Mouse (Mus musculus) thymus, adult 2 months (tissue): ENCODE results near the gene Tmem87b. TPM values are rescaled to one million over a fixed set of nuclear protein-coding genes. Genes with fewer than 3 reads are reported as not detected.

Experiments used
- DNase-seq: peaks from one replicate; pipeline ENCODE4 v3.0.0; 2021
- H3K27ac ChIP-seq: fragments of 200-500 bp; 2 replicates; pipeline ENCODE4 v1.5.1; 2012; ENCODE audit warnings: low read length, control low read depth; ENCODE audit not compliant: control insufficient read depth, insufficient read depth
- H3K27me3 ChIP-seq: fragments of 200-500 bp; 2 replicates; pipeline ENCODE4 v1.6.1; 2012; ENCODE audit warnings: mild to moderate bottlenecking, low read length, moderate library complexity, mixed read lengths; ENCODE audit not compliant: control insufficient read depth, insufficient read depth
- H3K36me3 ChIP-seq: fragments of 200-500 bp; 2 replicates; pipeline ENCODE4 v1.6.1; 2012; ENCODE audit warnings: mild to moderate bottlenecking, low read length, moderate library complexity; ENCODE audit not compliant: control insufficient read depth, insufficient read depth
- H3K4me1 ChIP-seq: fragments of 200-500 bp; replicated peaks from 2 replicates; pipeline ENCODE4 v1.6.1; 2012; ENCODE audit warnings: low read length; ENCODE audit not compliant: control insufficient read depth, insufficient read depth
- H3K4me3 ChIP-seq: fragments of 200-500 bp; 2 replicates; pipeline ENCODE4 v1.5.1; 2012; ENCODE audit warnings: mild to moderate bottlenecking, low read length, control low read depth, moderate library complexity; ENCODE audit not compliant: control insufficient read depth, insufficient read depth
- CTCF ChIP-seq: fragments of 200-500 bp; IDR thresholded peaks from 2 replicates; pipeline ENCODE4 v1.5.1; 2012; ENCODE audit warnings: mild to moderate bottlenecking, control low read depth, low read length, moderate library complexity, borderline replicate concordance; ENCODE audit not compliant: control insufficient read depth, poor library complexity, insufficient read depth; ENCODE audit errors: extremely low read depth
- POLR2A ChIP-seq: fragments of 200-500 bp; IDR thresholded peaks from 2 replicates; pipeline ENCODE4 v1.6.1; 2012; ENCODE audit warnings: mild to moderate bottlenecking, low read length, control low read depth, moderate library complexity; ENCODE audit not compliant: control insufficient read depth, poor library complexity, insufficient read depth; ENCODE audit errors: extremely low read depth
- WGBS: fragments of 180-500 bp; shearing (Covaris S2); methylation state at CpG from one replicate; pipeline ENCODE4 v1.1.7; 2018; 5-methylcytosine and 5-hydroxymethylcytosine counted together
- polyA plus RNA-seq: library from polyadenylated mRNA; depleted of rRNA; stranded (reverse); fragments of >200 nt; gene quantifications from 2 replicates; pipeline ENCODE4 v1.2.3, GENCODE M21; 2012; rRNA removed

Gene Tmem87b
- polyA plus RNA-seq, 1 experiment = 18.3 TPM

GRCm38 (mm10) chr2:128890661-128891335 lies 72.9 kb downstream of the Tmem87b start:
- H3K4me1 ChIP-seq = peaks cover 8% of the 10 kb centered on the region
- no peaks in the 10 kb centered on the region for H3K36me3 ChIP-seq
- no peak overlapping the region for H3K4me3 ChIP-seq
- 97% methylated on average over 4 of the region's 4 CpGs for WGBS
- TF ChIP-seq CTCF (no peak), POLR2A (no peak)
- DNase-seq = no peak
- H3K27me3 ChIP-seq = no peaks in the 10 kb centered on the region; the same call in 1 of the 2 replicates
- H3K27ac ChIP-seq = no peak overlapping the region

GRCm38 (mm10) chr2:128892180-128892721 lies 74.3 kb downstream of the Tmem87b start:
- peaks cover 8% of the 10 kb centered on the region for H3K4me1 ChIP-seq
- DNase-seq = peak; percentile 5
- 14% methylated on average over 37 of the region's 37 CpGs for WGBS
- no peak overlapping the region for H3K4me3 ChIP-seq
- no peaks in the 10 kb centered on the region for H3K36me3 ChIP-seq
- no peaks in the 10 kb centered on the region; the same call in 1 of the 2 replicates for H3K27me3 ChIP-seq
- TF ChIP-seq POLR2A = no peak
- no peak for TF ChIP-seq CTCF
- no peak overlapping the region for H3K27ac ChIP-seq

GRCm38 (mm10) chr2:128902843-128903242 lies 84.9 kb downstream of the Tmem87b start:
- 94% methylated on average over 6 of the region's 6 CpGs for WGBS
- DNase-seq = no peak
- Histone ChIP-seq H3K4me3 (no peak overlapping the region), H3K27ac (no peak overlapping the region), H3K27me3 (no peaks in the 10 kb centered on the region), H3K4me1 (no peaks in the 10 kb centered on the region), H3K36me3 (no peaks in the 10 kb centered on the region)
- no peak for TF ChIP-seq POLR2A

GRCm38 (mm10) chr2:128903661-128904060 lies 85.7 kb downstream of the Tmem87b start:
- TF ChIP-seq POLR2A (no peak), CTCF (no peak)
- H3K36me3 ChIP-seq = no peaks in the 10 kb centered on the region
- H3K27ac ChIP-seq = no peak overlapping the region
- no peak for DNase-seq
- no peaks in the 10 kb centered on the region for H3K27me3 ChIP-seq
- H3K4me3 ChIP-seq = no peak overlapping the region
- 94% methylated on average over 3 of the region's 3 CpGs for WGBS
- no peaks in the 10 kb centered on the region for H3K4me1 ChIP-seq

Other genes with a start within 250 kb of the Tmem87b start
- not detected in 2 replicates for gene Spdye4c, start 226.9 kb upstream of the Tmem87b start, polyA plus RNA-seq
- gene Anapc1, start 130.7 kb upstream of the Tmem87b start, polyA plus RNA-seq = 71.4 and 93.6 TPM in 2 replicates
- 3.0 and 3.3 TPM in 2 replicates for gene Mertk, start 119.2 kb upstream of the Tmem87b start, polyA plus RNA-seq
- 0.64 and 0.69 TPM in 2 replicates for gene Fbln7, start 44.9 kb downstream of the Tmem87b start, polyA plus RNA-seq
- 1.6 and 1.7 TPM in 2 replicates for gene Zc3h8, start 126.0 kb downstream of the Tmem87b start, polyA plus RNA-seq
- 2.5 and 2.6 TPM in 2 replicates for gene Zc3h6, start 149.3 kb downstream of the Tmem87b start, polyA plus RNA-seq
- gene Gm10762, start 149.6 kb downstream of the Tmem87b start, polyA plus RNA-seq = 5.9 and 6.4 TPM in 2 replicates
- gene Vinac1, start 230.1 kb downstream of the Tmem87b start, polyA plus RNA-seq = 0.16 and 0.45 TPM in 2 replicates
- gene Ttl, start 247.8 kb downstream of the Tmem87b start, polyA plus RNA-seq = 6.4 and 6.7 TPM in 2 replicates